Mouse (Mus musculus) C2C12 (cell line): ENCODE measurements around the gene Coasy. TPM values are rescaled to one million over a fixed set of nuclear protein-coding genes. Genes with fewer than 3 reads are reported as not detected.

Experiments
- H3K27me3 ChIP-seq: one replicate; pipeline ENCODE4 v1.6.1; 2011; ENCODE audit not compliant: control insufficient read depth, insufficient read depth, insufficient read length
- H3K36me3 ChIP-seq: one replicate; pipeline ENCODE4 v1.6.1; 2011; ENCODE audit not compliant: control insufficient read depth, insufficient read depth
- H3K4me3 ChIP-seq: one replicate; pipeline ENCODE4 v1.5.1; 2011; ENCODE audit warnings: mild to moderate bottlenecking, control low read depth; ENCODE audit not compliant: poor library complexity, insufficient read depth, severe bottlenecking
- H3K79me2 ChIP-seq: one replicate; pipeline ENCODE4 v1.6.1; 2011; ENCODE audit not compliant: control insufficient read depth, insufficient read depth
- H3K79me3 ChIP-seq: one replicate; pipeline ENCODE4 v1.6.1; 2011; ENCODE audit warnings: low read depth, control low read depth
- H3ac ChIP-seq: one replicate; pipeline ENCODE3; 2011; ENCODE audit warnings: low read depth; ENCODE audit not compliant: control insufficient read depth, insufficient read length
- CEBPB ChIP-seq: IDR thresholded peaks from one replicate; pipeline ENCODE4 v1.6.1; 2011; ENCODE audit warnings: low read depth, mild to moderate bottlenecking, control low read depth, moderate library complexity
- CTCF ChIP-seq: IDR thresholded peaks from one replicate; pipeline ENCODE4 v1.5.1; 2011; ENCODE audit not compliant: control insufficient read depth, insufficient read depth, insufficient read length
- FOSL1 ChIP-seq: IDR thresholded peaks from one replicate; pipeline ENCODE4 v1.8.0; 2011; ENCODE audit warnings: mild to moderate bottlenecking, low read length; ENCODE audit not compliant: poor library complexity, insufficient read depth, severe bottlenecking
- MAX ChIP-seq: IDR thresholded peaks from one replicate; pipeline ENCODE4 v1.6.1; 2011; ENCODE audit warnings: mild to moderate bottlenecking, control low read depth
- MYOD1 ChIP-seq: IDR thresholded peaks from one replicate; pipeline ENCODE4 v1.6.1; 2011; ENCODE audit warnings: low read depth; ENCODE audit not compliant: control insufficient read depth, insufficient read length
- MYOG ChIP-seq: IDR thresholded peaks from one replicate; pipeline ENCODE4 v1.6.1; 2011; ENCODE audit not compliant: control insufficient read depth, insufficient read length; ENCODE audit errors: extremely low read depth
- USF1 ChIP-seq: IDR thresholded peaks from one replicate; pipeline ENCODE4 v1.6.1; 2011; ENCODE audit warnings: low read depth, mild to moderate bottlenecking, control low read depth, moderate library complexity
- polyA plus RNA-seq: library from polyadenylated mRNA; unstranded; fragments of >200 nt; fragmentation: generic; extraction: Trizol; gene quantifications from one replicate; pipeline ENCODE4 v1.2.1, GENCODE M21; 2012; ENCODE audit warnings: missing spikeins

Coasy gene
- polyA plus RNA-seq, 1 experiment, result 31.0 TPM

GRCm38 (mm10) chr11:101052751-101053473 lies 29.5 kb upstream of the Coasy start:
- H3K79me3 ChIP-seq, result no peaks in the 10 kb centered on the region
- H3ac ChIP-seq, result no peak overlapping the region
- H3K36me3 ChIP-seq, result peaks cover 18% of the 10 kb centered on the region
- no peak overlapping the region for H3K4me3 ChIP-seq
- no peak for TF ChIP-seq FOSL1
- no peak for TF ChIP-seq MYOD1
- H3K79me2 ChIP-seq, result no peaks in the 10 kb centered on the region
- H3K27me3 ChIP-seq, result no peaks in the 10 kb centered on the region

- Histone ChIP-seq H3K79me3 (no peaks in the 10 kb centered on the region), H3K36me3 (peaks cover 13% of the 10 kb centered on the region), H3K79me2 (no peaks in the 10 kb centered on the region), H3ac (no peak overlapping the region), H3K4me3 (no peak overlapping the region), H3K27me3 (no peaks in the 10 kb centered on the region)
- TF ChIP-seq MAX (no peak), MYOD1 (no peak)
Measured at GRCm38 (mm10) chr11:101053974-101054373, 28.4 kb upstream of the Coasy start.

GRCm38 (mm10) chr11:101055418-101055817 lies 26.9 kb upstream of the Coasy start:
- H3K4me3 ChIP-seq, result no peak overlapping the region
- H3K27me3 ChIP-seq, result no peaks in the 10 kb centered on the region
- peaks cover 8% of the 10 kb centered on the region for H3K36me3 ChIP-seq
- H3K79me3 ChIP-seq, result no peaks in the 10 kb centered on the region
- TF ChIP-seq MYOG, result no peak
- TF ChIP-seq FOSL1, result no peak
- no peak for TF ChIP-seq USF1
- no peak for TF ChIP-seq CTCF
- no peak for TF ChIP-seq CEBPB
- no peak for TF ChIP-seq MYOD1
- TF ChIP-seq MAX, result no peak
- no peak overlapping the region for H3ac ChIP-seq
- H3K79me2 ChIP-seq, result no peaks in the 10 kb centered on the region

GRCm38 (mm10) chr11:101056885-101057284 lies 25.5 kb upstream of the Coasy start:
- no peaks in the 10 kb centered on the region for H3K27me3 ChIP-seq
- H3K4me3 ChIP-seq, result no peak overlapping the region
- H3ac ChIP-seq, result no peak overlapping the region
- H3K36me3 ChIP-seq, result peaks cover under 1% of the 10 kb centered on the region
- no peak for TF ChIP-seq MAX
- TF ChIP-seq MYOD1, result no peak
- TF ChIP-seq CTCF, result no peak
- no peak for TF ChIP-seq CEBPB
- TF ChIP-seq MYOG, result no peak
- no peak for TF ChIP-seq USF1
- no peak for TF ChIP-seq FOSL1
- no peaks in the 10 kb centered on the region for H3K79me3 ChIP-seq
- H3K79me2 ChIP-seq, result no peaks in the 10 kb centered on the region

- H3K27me3 ChIP-seq, result no peaks in the 10 kb centered on the region
- TF ChIP-seq MAX, result no peak
- peak; percentile 43 for TF ChIP-seq CTCF
- TF ChIP-seq MYOD1, result peak; percentile 26
- no peaks in the 10 kb centered on the region for H3K36me3 ChIP-seq
- H3K4me3 ChIP-seq, result no peak overlapping the region
- no peaks in the 10 kb centered on the region for H3K79me2 ChIP-seq
- H3ac ChIP-seq, result no peak overlapping the region
- H3K79me3 ChIP-seq, result no peaks in the 10 kb centered on the region
Measured at GRCm38 (mm10) chr11:101057860-101058259, 24.5 kb upstream of the Coasy start.

GRCm38 (mm10) chr11:101058726-101059125 lies 23.6 kb upstream of the Coasy start:
- Histone ChIP-seq H3K79me2 (no peaks in the 10 kb centered on the region), H3K4me3 (no peak overlapping the region), H3K79me3 (no peaks in the 10 kb centered on the region), H3K36me3 (no peaks in the 10 kb centered on the region), H3K27me3 (no peaks in the 10 kb centered on the region), H3ac (no peak overlapping the region)
- no peak for TF ChIP-seq USF1
- TF ChIP-seq MYOD1, result no peak
- no peak for TF ChIP-seq MYOG
- no peak for TF ChIP-seq CEBPB
- no peak for TF ChIP-seq CTCF
- no peak for TF ChIP-seq FOSL1
- no peak for TF ChIP-seq MAX
